21 mouse cellular contexts compared by ENCODE assay signal in the genomic region with DNA sequence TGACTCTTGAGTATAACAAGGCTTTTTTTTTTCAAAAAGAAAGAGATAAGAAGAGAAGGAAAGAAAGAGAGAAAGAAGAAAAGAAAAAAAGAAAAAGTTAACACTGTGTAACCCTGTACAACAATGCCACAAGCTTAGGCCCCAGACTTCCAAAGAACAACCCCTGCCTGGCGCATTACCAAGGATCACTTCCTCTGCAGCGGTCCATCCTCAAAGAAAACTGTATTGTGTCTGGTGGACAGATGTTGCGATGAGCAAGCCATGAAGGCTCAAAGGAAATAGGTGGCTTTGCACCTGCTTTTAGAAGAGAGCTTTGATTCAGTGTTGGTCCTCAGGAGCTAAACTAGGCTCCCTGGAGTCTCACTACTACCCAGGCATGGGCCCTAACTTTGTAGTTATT.
DNase-seq lines count a peak whose midpoint lies in the region; ATAC-seq and TF ChIP-seq lines count a peak whose summit lies in the region.
"Had no signal": no experiment of that assay in that cellular context is flagged by ENCODE, and none has a peak within 500 bp of the region (broad histone marks: within the 10 kb centered on the region; RNA-seq: fewer than 3 reads in every experiment).

No protein-coding gene starts in this region.

- H3K27ac ChIP-seq in heart, adult 2 months, result no peak overlapping the region
- no peak overlapping the region for H3K27ac ChIP-seq in kidney, embryonic 16.5 days (ENCODE audit: low read length)
- no peak overlapping the region for H3K27ac ChIP-seq in kidney, embryonic 14.5 days (ENCODE audit: low read depth, low read length)
- 0 out of 2 replicates have a peak overlapping the region, but pooled peaks have one; percentile 70 for H3K27ac ChIP-seq in limb, embryonic 10.5 days
- H3K27ac ChIP-seq: embryonic facial prominence, embryonic 13.5 days; forebrain, embryonic 12.5 days; heart, embryonic 13.5 days; hindbrain, embryonic 12.5 days had no signal

- no peak for TF ChIP-seq CTCF in heart, adult 2 months (IDR thresholded peaks at IDR 0.05)

- no peaks in the 10 kb centered on the region; the same call in 1 of the 2 replicates for H3K79me2 ChIP-seq in heart, adult 2 months (replicated peaks; ENCODE audit: control insufficient read depth, insufficient read depth, low read length)

- 0 out of 2 replicates have a peak, but pooled peaks have one; percentile 39 for ATAC-seq in kidney, embryonic 16.5 days (ENCODE audit: low FRiP score, low TSS enrichment)
- no peak for ATAC-seq in kidney, embryonic 14.5 days (ENCODE audit: low FRiP score, low TSS enrichment)
- ATAC-seq: activated CD4-positive, CD25-positive, alpha-beta regulatory T cell, adult 4 months; forebrain, embryonic 16.5 days; hindbrain, embryonic 16.5 days; Patski had no signal

- H3K9me3 ChIP-seq in kidney, embryonic 16.5 days (ENCODE audit: low read length), result no peaks in the 10 kb centered on the region
- H3K9me3 ChIP-seq in kidney, embryonic 14.5 days (ENCODE audit: control insufficient read depth, low read length), result peaks cover 4% of the 10 kb centered on the region
- 0 out of 2 replicates have a peak, but pooled peaks cover 2% of the 10 kb centered on the region for H3K9me3 ChIP-seq in limb, embryonic 10.5 days (replicated peaks)
- H3K9me3 ChIP-seq: embryonic facial prominence, embryonic 13.5 days; forebrain, embryonic 12.5 days; heart, embryonic 13.5 days had no signal

- H3K4me3 ChIP-seq in heart, adult 2 months, result no peak overlapping the region
- no peak overlapping the region for H3K4me3 ChIP-seq in kidney, embryonic 16.5 days (ENCODE audit: low read length)
- H3K4me3 ChIP-seq in kidney, embryonic 14.5 days (ENCODE audit: low read length), result no peak overlapping the region
- H3K4me3 ChIP-seq in limb, embryonic 10.5 days, result no peak overlapping the region
- H3K4me3 ChIP-seq: embryonic facial prominence, embryonic 13.5 days; forebrain, embryonic 12.5 days; heart, embryonic 13.5 days; hindbrain, embryonic 12.5 days had no signal

- no peak for TF ChIP-seq EP300 in heart, adult 2 months (IDR thresholded peaks at IDR 0.05; ENCODE audit: insufficient read depth, low read depth, low read length)

- H3K36me3 ChIP-seq in heart, adult 2 months (ENCODE audit: control insufficient read depth, insufficient read depth, low read length), result peaks cover 2% of the 10 kb centered on the region; the same call in 1 of the 2 replicates
- no peaks in the 10 kb centered on the region for H3K36me3 ChIP-seq in kidney, embryonic 16.5 days (ENCODE audit: insufficient read depth, low read length)
- H3K36me3 ChIP-seq in kidney, embryonic 14.5 days (ENCODE audit: control insufficient read depth, insufficient read depth, low read length), result no peaks in the 10 kb centered on the region
- no peaks in the 10 kb centered on the region for H3K36me3 ChIP-seq in limb, embryonic 10.5 days
- H3K36me3 ChIP-seq: forebrain, embryonic 12.5 days; heart, embryonic 13.5 days; hindbrain, embryonic 12.5 days had no signal

- H3K9ac ChIP-seq in heart, adult 2 months (ENCODE audit: low read depth, low read length), result no peak overlapping the region
- H3K9ac ChIP-seq in kidney, embryonic 16.5 days (replicated peaks; ENCODE audit: low read length), result no peak overlapping the region
- no peak overlapping the region for H3K9ac ChIP-seq in kidney, embryonic 14.5 days (ENCODE audit: low read depth, low read length)
- H3K9ac ChIP-seq: embryonic facial prominence, embryonic 13.5 days; forebrain, embryonic 12.5 days; heart, embryonic 13.5 days; hindbrain, embryonic 12.5 days had no signal

- no peak for TF ChIP-seq POLR2A in heart, adult 2 months (IDR thresholded peaks at IDR 0.05; ENCODE audit: insufficient read depth, low read depth, low read length)

- intact Hi-C loops in heart, adult 2 months (cut with DNase I), result no loop called here

- H3K4me1 ChIP-seq in heart, adult 2 months (ENCODE audit: control insufficient read depth, insufficient read depth, low read length), result peaks cover 6% of the 10 kb centered on the region
- 0 out of 2 replicates have a peak, but pooled peaks cover 5% of the 10 kb centered on the region for H3K4me1 ChIP-seq in kidney, embryonic 16.5 days (ENCODE audit: insufficient read depth, low read length)
- peaks cover 2% of the 10 kb centered on the region; the same call in 1 of the 2 replicates for H3K4me1 ChIP-seq in kidney, embryonic 14.5 days (ENCODE audit: control insufficient read depth, insufficient read depth, low read length)
- H3K4me1 ChIP-seq in limb, embryonic 10.5 days, result peaks cover 28% of the 10 kb centered on the region

- DNase-seq in heart, adult 11 months, result peak; percentile 93
- no peak for DNase-seq in heart, adult 2 months
- peak; percentile 3 to 16 for DNase-seq in B cell, adult 2 months
- no peak for DNase-seq in limb, embryonic 10.5 days (ENCODE audit: low spot score)
- DNase-seq in cerebellum, postnatal 25 days, result no peak
- DNase-seq: adrenal gland, postnatal 14 days; cerebellum, adult 11-12 months; cerebellum, adult 9-10 months; cerebellum, postnatal 36 days; heart, postnatal 36 days had no signal

- no peaks in the 10 kb centered on the region for H3K27me3 ChIP-seq in heart, adult 2 months (ENCODE audit: control insufficient read depth, insufficient read depth, low read length)
- H3K27me3 ChIP-seq in kidney, embryonic 16.5 days (ENCODE audit: insufficient read depth, low read length), result no peaks in the 10 kb centered on the region
- no peaks in the 10 kb centered on the region for H3K27me3 ChIP-seq in kidney, embryonic 14.5 days (ENCODE audit: control insufficient read depth, insufficient read depth, low read length)
- H3K27me3 ChIP-seq in limb, embryonic 10.5 days (ENCODE audit: low read depth, poor library complexity, severe bottlenecking), result no peaks in the 10 kb centered on the region
- H3K27me3 ChIP-seq: CH12.LX; embryonic facial prominence, embryonic 13.5 days; forebrain, embryonic 12.5 days; heart, embryonic 13.5 days; hindbrain, embryonic 12.5 days had no signal

- 49% methylated on average over 3 of the region's 3 CpGs for WGBS in heart, adult 2 months
- WGBS in kidney, embryonic 16.5 days, result 82% methylated on average over 3 of the region's 3 CpGs
- WGBS in kidney, embryonic 14.5 days, result 86% methylated on average over 3 of the region's 3 CpGs
- 84% methylated on average over 3 of the region's 3 CpGs for WGBS in limb, embryonic 10.5 days

- H3K4me2 ChIP-seq in kidney, embryonic 16.5 days (replicated peaks; ENCODE audit: low read depth, low read length), result no peak overlapping the region
- no peak overlapping the region for H3K4me2 ChIP-seq in kidney, embryonic 14.5 days (replicated peaks; ENCODE audit: low read depth, low read length)
- H3K4me2 ChIP-seq: embryonic facial prominence, embryonic 13.5 days; forebrain, embryonic 12.5 days; heart, embryonic 13.5 days; hindbrain, embryonic 12.5 days had no signal

Comparison
In these comparisons a context has a peak if more than half of its experiments do, and no peak if none do; other contexts are left out.
1. DNase-seq: peak in heart, adult 11 months (single experiment) and B cell, adult 2 months (2 of 2); none in heart, adult 2 months (0 of 2), limb, embryonic 10.5 days (single experiment) and cerebellum, postnatal 25 days (0 of 2).